Mouse (Mus musculus) ES-Bruce4 (cell line): Measurements from ENCODE around the gene Kcnj2. TPM values are rescaled to one million over a fixed set of nuclear protein-coding genes. Genes with fewer than 3 reads are reported as not detected.

Experiments used
- H3K27ac ChIP-seq: 2 replicates; pipeline ENCODE4 v1.5.1; 2012; ENCODE audit warnings: low read length, inconsistent platforms; ENCODE audit not compliant: insufficient read depth
- H3K27me3 ChIP-seq: 2 replicates; pipeline ENCODE4 v1.6.1; 2012; ENCODE audit warnings: mild to moderate bottlenecking, low read length, inconsistent platforms; ENCODE audit not compliant: control insufficient read depth, poor library complexity, insufficient read depth, severe bottlenecking
- H3K36me3 ChIP-seq: 2 replicates; pipeline ENCODE4 v1.6.1; 2012; ENCODE audit warnings: inconsistent platforms, mild to moderate bottlenecking, low read length, moderate library complexity; ENCODE audit not compliant: control insufficient read depth, poor library complexity, insufficient read depth, severe bottlenecking
- H3K4me1 ChIP-seq: one replicate; pipeline ENCODE4 v1.8.1; 2011; ENCODE audit warnings: low read length; ENCODE audit not compliant: control insufficient read depth, insufficient read depth
- H3K4me3 ChIP-seq: 2 replicates; pipeline ENCODE4 v1.5.1; 2011; ENCODE audit warnings: low read depth, mild to moderate bottlenecking, low read length
- H3K9ac ChIP-seq: 2 replicates; pipeline ENCODE4 v1.6.1; 2012; ENCODE audit warnings: low read depth, mild to moderate bottlenecking, inconsistent platforms; ENCODE audit not compliant: poor library complexity, severe bottlenecking
- H3K9me3 ChIP-seq: replicated peaks from 2 replicates; pipeline ENCODE4 v1.6.1; 2012; ENCODE audit warnings: mild to moderate bottlenecking, low read length, inconsistent platforms; ENCODE audit not compliant: control insufficient read depth, poor library complexity, insufficient read depth, severe bottlenecking
- CTCF ChIP-seq: IDR thresholded peaks from one replicate; pipeline ENCODE4 v1.8.1; 2011; ENCODE audit warnings: low read depth, low read length
- EP300 ChIP-seq: IDR thresholded peaks from 2 replicates; pipeline ENCODE4 v1.6.1; 2011; ENCODE audit warnings: low read depth, low read length; ENCODE audit not compliant: insufficient read depth
- POLR2A ChIP-seq: IDR thresholded peaks from one replicate; pipeline ENCODE4 v1.8.1; 2011; ENCODE audit warnings: low read length; ENCODE audit not compliant: insufficient read depth
- polyA plus RNA-seq: library from polyadenylated mRNA; stranded (reverse); fragments of >200 nt; gene quantifications from 2 replicates; pipeline ENCODE4 v1.2.4, GENCODE M21; 2011; ENCODE audit warnings: low read depth; ENCODE audit not compliant: missing spikeins, insufficient read depth, insufficient read length

Gene Kcnj2
- polyA plus RNA-seq, 1 experiment = 0.15 TPM

GRCm38 (mm10) chr11:111083009-111083408 is 17.0 kb downstream of the Kcnj2 start:
- Histone ChIP-seq H3K36me3 (no peaks in the 10 kb centered on the region), H3K9me3 (no peaks in the 10 kb centered on the region), H3K4me3 (no peak overlapping the region), H3K9ac (no peak overlapping the region), H3K4me1 (no peaks in the 10 kb centered on the region), H3K27ac (no peak overlapping the region), H3K27me3 (no peaks in the 10 kb centered on the region; the same call in 1 of the 2 replicates)
- no peak for TF ChIP-seq EP300
- TF ChIP-seq CTCF = no peak
- no peak for TF ChIP-seq POLR2A

- no peaks in the 10 kb centered on the region; the same call in 1 of the 2 replicates for H3K27me3 ChIP-seq
- no peaks in the 10 kb centered on the region for H3K36me3 ChIP-seq
- H3K4me1 ChIP-seq = no peaks in the 10 kb centered on the region
- TF ChIP-seq EP300 (no peak), POLR2A (no peak), CTCF (no peak)
- H3K4me3 ChIP-seq = no peak overlapping the region
- no peak overlapping the region for H3K27ac ChIP-seq
- no peak overlapping the region for H3K9ac ChIP-seq
- no peaks in the 10 kb centered on the region for H3K9me3 ChIP-seq
Observed at GRCm38 (mm10) chr11:111086933-111087332, 21.0 kb downstream of the Kcnj2 start.

GRCm38 (mm10) chr11:111088226-111088625 is 22.3 kb downstream of the Kcnj2 start:
- Histone ChIP-seq H3K4me3 (no peak overlapping the region), H3K27me3 (no peaks in the 10 kb centered on the region; the same call in 1 of the 2 replicates), H3K9ac (no peak overlapping the region), H3K4me1 (no peaks in the 10 kb centered on the region), H3K36me3 (no peaks in the 10 kb centered on the region), H3K27ac (no peak overlapping the region), H3K9me3 (no peaks in the 10 kb centered on the region)
- TF ChIP-seq CTCF (no peak), POLR2A (no peak), EP300 (no peak)

GRCm38 (mm10) chr11:111088812-111089211 is 22.8 kb downstream of the Kcnj2 start:
- TF ChIP-seq POLR2A = no peak
- no peak for TF ChIP-seq CTCF
- no peak for TF ChIP-seq EP300
- H3K4me1 ChIP-seq = no peaks in the 10 kb centered on the region
- H3K4me3 ChIP-seq = no peak overlapping the region
- no peak overlapping the region for H3K27ac ChIP-seq
- H3K9ac ChIP-seq = no peak overlapping the region
- H3K27me3 ChIP-seq = no peaks in the 10 kb centered on the region; the same call in 1 of the 2 replicates
- H3K9me3 ChIP-seq = no peaks in the 10 kb centered on the region
- no peaks in the 10 kb centered on the region for H3K36me3 ChIP-seq

GRCm38 (mm10) chr11:111091117-111091516 is 25.2 kb downstream of the Kcnj2 start:
- no peaks in the 10 kb centered on the region; the same call in 1 of the 2 replicates for H3K27me3 ChIP-seq
- no peaks in the 10 kb centered on the region for H3K4me1 ChIP-seq
- H3K9me3 ChIP-seq = no peaks in the 10 kb centered on the region
- no peak overlapping the region for H3K27ac ChIP-seq
- TF ChIP-seq EP300 (no peak), CTCF (no peak), POLR2A (no peak)
- H3K36me3 ChIP-seq = no peaks in the 10 kb centered on the region
- no peak overlapping the region for H3K9ac ChIP-seq
- H3K4me3 ChIP-seq = no peak overlapping the region

GRCm38 (mm10) chr11:111092967-111093366 is 27.0 kb downstream of the Kcnj2 start:
- Histone ChIP-seq H3K4me3 (no peak overlapping the region), H3K9me3 (no peaks in the 10 kb centered on the region), H3K4me1 (no peaks in the 10 kb centered on the region), H3K9ac (no peak overlapping the region), H3K27ac (no peak overlapping the region), H3K27me3 (no peaks in the 10 kb centered on the region; the same call in 1 of the 2 replicates), H3K36me3 (no peaks in the 10 kb centered on the region)
- TF ChIP-seq EP300 (no peak), CTCF (no peak), POLR2A (no peak)
